Mouse (Mus musculus): ENCODE data around the gene Fam205a2. TPM values are rescaled to one million over a fixed set of nuclear protein-coding genes. Genes with fewer than 3 reads are reported as not detected.

Gene Fam205a2
- polyA plus RNA-seq (2014; fragmentation: Illumina TruSeq; extraction: RNeasy Lipid Tissue Mini Kit (QIAGEN cat#74804); ENCODE audit: insufficient read depth, low read depth, low replicate concordance) = not detected

GRCm38 (mm10) chr4:42528075-42528474, at the start of gene Fam205a2:
Gene Fam205a2, minus strand, starts transcription at chr4:42528175.

Other genes starting within 250 kb of the Fam205a2 start
- not detected for gene Gm21953, start 233.9 kb downstream of the Fam205a2 start, polyA plus RNA-seq (2014; fragmentation: Illumina TruSeq; extraction: RNeasy Lipid Tissue Mini Kit (QIAGEN cat#74804); ENCODE audit: insufficient read depth, low read depth, low replicate concordance)
- not detected for gene Fam205a3, start 209.8 kb downstream of the Fam205a2 start, polyA plus RNA-seq (2014; fragmentation: Illumina TruSeq; extraction: RNeasy Lipid Tissue Mini Kit (QIAGEN cat#74804); ENCODE audit: insufficient read depth, low read depth, low replicate concordance)
- not detected for gene Gm21586, start 88.8 kb downstream of the Fam205a2 start, polyA plus RNA-seq (2014; fragmentation: Illumina TruSeq; extraction: RNeasy Lipid Tissue Mini Kit (QIAGEN cat#74804); ENCODE audit: insufficient read depth, low read depth, low replicate concordance)
- gene Gm2163, start 61.4 kb downstream of the Fam205a2 start, polyA plus RNA-seq (2014; fragmentation: Illumina TruSeq; extraction: RNeasy Lipid Tissue Mini Kit (QIAGEN cat#74804); ENCODE audit: insufficient read depth, low read depth, low replicate concordance) = 0.10 TPM
- 3.5 TPM for gene Gm10591, start 84.0 kb upstream of the Fam205a2 start, polyA plus RNA-seq (2014; fragmentation: Illumina TruSeq; extraction: RNeasy Lipid Tissue Mini Kit (QIAGEN cat#74804); ENCODE audit: insufficient read depth, low read depth, low replicate concordance)
- 11.3 TPM for gene Gm2564, start 101.5 kb upstream of the Fam205a2 start, polyA plus RNA-seq (2014; fragmentation: Illumina TruSeq; extraction: RNeasy Lipid Tissue Mini Kit (QIAGEN cat#74804); ENCODE audit: insufficient read depth, low read depth, low replicate concordance)
- not detected for gene Ccl27b, start 127.1 kb upstream of the Fam205a2 start, polyA plus RNA-seq (2014; fragmentation: Illumina TruSeq; extraction: RNeasy Lipid Tissue Mini Kit (QIAGEN cat#74804); ENCODE audit: insufficient read depth, low read depth, low replicate concordance)
- not detected for gene Il11ra2, start 133.7 kb upstream of the Fam205a2 start, polyA plus RNA-seq (2014; fragmentation: Illumina TruSeq; extraction: RNeasy Lipid Tissue Mini Kit (QIAGEN cat#74804); ENCODE audit: insufficient read depth, low read depth, low replicate concordance)
- gene 4930578G10Rik, start 207.4 kb upstream of the Fam205a2 start, polyA plus RNA-seq (2014; fragmentation: Illumina TruSeq; extraction: RNeasy Lipid Tissue Mini Kit (QIAGEN cat#74804); ENCODE audit: insufficient read depth, low read depth, low replicate concordance) = not detected
- gene Ccl19, start 228.4 kb upstream of the Fam205a2 start, polyA plus RNA-seq (2014; fragmentation: Illumina TruSeq; extraction: RNeasy Lipid Tissue Mini Kit (QIAGEN cat#74804); ENCODE audit: insufficient read depth, low read depth, low replicate concordance) = 7.6 TPM
- 177 TPM for gene Ccl21a, start 245.8 kb upstream of the Fam205a2 start, polyA plus RNA-seq (2014; fragmentation: Illumina TruSeq; extraction: RNeasy Lipid Tissue Mini Kit (QIAGEN cat#74804); ENCODE audit: insufficient read depth, low read depth, low replicate concordance)

Data from lung, adult 10 weeks (tissue).